Mouse (Mus musculus) spleen, adult 18-20 months (tissue): ENCODE data around the gene Gm40193.

Source experiments
- DNase-seq, 2 experiments: peaks; one replicate each; pipeline ENCODE4 v3.0.0; 2022; ENCODE audit warnings: mixed read lengths in 2 of 2

The Gm40193 gene

DNA sequence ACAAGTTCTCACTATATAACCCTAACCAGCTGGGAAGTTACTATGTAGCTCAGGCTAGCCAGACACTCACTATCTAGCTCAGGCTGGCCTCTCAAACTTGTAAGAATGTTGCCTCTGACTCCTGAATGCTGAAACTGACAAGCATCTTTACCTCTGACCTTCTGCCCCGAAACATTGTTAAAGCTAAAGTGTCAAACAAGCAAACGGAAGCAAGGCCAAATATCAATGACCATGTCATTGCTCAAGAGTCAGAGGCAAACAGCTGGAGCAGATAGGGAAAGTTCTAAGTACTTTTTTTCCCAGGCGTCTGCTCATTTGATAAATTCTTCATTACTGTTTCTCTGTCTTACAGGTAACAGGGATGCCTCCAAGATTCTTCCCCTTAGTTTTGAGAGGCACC, 30.7 kb downstream of the Gm40193 start:
- DNase-seq: no peak

DNA sequence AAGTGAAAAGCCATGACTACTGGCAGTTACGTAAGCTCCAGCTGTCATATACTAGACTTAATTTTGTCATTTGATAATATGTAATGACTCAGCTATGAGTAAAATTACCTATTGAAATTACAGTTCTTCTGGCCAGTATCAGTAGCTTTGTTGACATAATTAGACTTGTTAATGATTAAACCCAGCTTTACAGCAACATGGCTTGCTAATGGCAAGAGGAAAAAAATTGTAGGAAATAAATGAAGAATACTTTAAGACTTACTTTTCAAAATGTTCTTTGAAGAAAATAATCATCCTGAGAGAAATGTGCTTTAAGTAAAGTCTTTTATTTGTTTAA, 32.3 kb downstream of the Gm40193 start:
- no peak for DNase-seq

DNA sequence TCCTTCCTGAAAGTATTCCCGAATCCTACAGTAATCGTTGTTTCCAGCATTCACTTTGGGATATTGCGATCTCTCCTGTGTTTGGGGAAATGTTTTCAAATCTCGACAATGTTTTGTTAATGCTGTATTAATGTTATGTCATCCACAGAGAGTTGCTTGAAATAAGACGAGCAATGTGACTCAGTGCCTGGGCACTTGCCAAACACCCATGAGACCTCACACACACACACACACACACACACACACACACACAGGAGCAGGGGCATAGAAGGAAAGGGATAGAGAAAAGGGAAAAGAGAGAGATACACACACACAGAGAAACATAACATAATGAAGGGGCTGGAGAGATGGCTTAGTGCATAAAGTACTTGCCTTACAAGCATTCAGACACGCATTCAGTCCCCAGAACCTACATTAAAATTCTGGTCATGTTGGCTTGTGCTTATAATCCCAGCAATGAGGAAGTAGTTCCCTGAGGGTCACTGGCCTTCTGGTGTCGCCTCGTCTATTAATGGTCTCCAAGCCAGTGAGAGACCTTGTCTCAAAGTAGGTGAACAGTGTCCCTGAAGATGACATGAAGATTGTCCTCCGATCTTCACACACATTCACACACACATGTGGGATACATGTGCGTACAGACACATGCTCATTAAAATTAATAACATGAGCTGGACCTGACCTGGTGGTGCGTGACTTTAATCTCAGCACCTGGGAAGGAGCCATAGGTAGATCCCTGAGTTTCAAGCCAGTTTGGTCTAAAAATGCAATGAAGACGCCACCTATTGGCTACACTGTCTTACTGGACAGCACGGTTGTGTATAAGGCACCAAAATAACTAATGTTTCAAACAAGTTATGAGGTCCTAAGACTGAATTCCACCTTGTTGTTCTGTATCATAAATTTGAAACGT, 32.9 kb downstream of the Gm40193 start:
- no peak for DNase-seq

DNA sequence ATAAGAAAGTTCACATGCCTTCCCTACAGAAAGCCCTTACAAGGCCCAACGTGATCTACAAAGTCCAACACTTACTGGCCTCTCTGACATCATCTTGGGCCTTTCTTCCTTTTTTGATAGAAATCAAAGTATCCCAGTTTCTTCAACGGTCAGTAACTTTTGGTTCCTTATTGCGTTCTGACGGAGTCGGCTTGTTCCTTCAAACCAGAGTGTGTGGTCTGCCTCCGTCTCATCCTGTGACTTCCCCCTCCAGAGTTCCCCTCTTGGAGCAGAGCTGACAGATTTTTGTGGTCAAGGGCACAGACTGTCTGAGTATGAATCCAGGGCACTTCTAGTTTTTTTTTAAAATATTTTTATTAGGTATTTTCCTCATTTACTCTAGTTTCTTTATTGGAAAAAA, 43.1 kb downstream of the Gm40193 start:
- DNase-seq: no peak

DNA sequence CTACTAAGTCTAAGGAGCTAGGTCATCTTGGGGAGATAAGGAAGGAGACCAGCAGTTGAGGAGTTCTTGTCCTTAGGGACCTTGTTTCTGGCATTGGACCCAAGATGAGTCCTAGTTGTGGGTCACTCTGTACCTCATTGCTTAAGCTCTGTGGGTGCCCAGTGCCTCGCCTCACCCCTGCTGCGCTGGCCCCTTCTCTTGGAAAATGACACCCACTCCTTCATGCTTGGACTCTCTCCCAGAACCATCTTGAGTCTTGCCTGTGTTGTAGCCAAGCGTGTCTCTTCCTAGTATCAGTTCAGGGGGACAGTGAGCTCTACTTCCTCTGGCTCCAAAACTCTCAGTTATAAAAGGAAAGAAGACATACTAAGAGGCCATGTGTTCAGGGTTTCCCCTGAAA, 43.6 kb downstream of the Gm40193 start:
- no peak for DNase-seq

DNA sequence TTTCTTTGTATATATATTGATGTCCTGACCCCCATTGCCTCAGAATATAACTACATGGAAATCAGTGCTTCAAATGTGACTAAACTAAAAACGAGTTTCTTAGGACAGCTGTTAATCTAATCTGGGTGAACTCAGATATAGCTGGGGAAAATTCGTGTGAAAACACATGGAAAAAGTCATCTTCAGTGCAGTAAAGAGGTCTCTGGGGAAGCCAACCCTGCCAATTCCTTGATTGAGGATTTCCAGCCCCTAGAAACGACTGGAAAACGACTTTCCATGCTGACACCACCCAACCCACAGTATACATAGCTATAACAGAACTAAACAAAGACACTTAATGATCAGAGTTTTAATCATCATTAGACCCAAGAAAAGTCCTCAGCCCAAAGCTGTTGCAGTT, 44.9 kb downstream of the Gm40193 start:
- DNase-seq: no peak

DNA sequence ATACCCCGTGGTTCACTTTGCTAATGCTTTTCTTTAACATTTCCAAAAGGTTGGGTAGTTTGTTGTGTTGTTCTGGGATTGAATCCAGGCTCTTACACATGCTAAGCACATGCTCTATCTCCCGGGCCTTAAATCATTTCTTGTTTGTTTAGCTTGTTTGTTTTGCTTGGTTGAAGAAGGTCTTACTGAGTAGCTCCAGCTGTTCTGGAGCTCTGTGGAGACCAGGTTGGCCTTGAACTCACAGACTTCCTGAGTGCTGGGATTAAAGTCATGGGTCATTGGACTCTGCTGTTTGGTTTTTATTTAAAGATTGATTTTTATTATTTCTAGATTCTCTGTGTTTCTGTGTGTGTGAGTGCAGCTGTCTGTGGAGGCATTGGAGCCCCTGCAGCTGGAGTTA, 47.2 kb downstream of the Gm40193 start:
- DNase-seq: no peak
